Mouse (Mus musculus) fat pad, adult 2 months (tissue): ENCODE data around the gene Nudt17.
"Not testable (repeated sequence)": the region's sequence is repeated elsewhere in the genome, so short reads cannot be mapped to it uniquely, and the experiment has no call there.

ENCODE experiments used
- DNase-seq: peaks from one replicate; pipeline ENCODE4 v3.0.0-alpha.2; 2011; ENCODE audit warnings: low read depth, low spot score; ENCODE audit errors: extremely low read depth

Gene Nudt17

GRCm38 (mm10) chr3:96707903-96708683 is at the start of gene Nudt17:
Gene Nudt17 (minus strand): TSS chr3:96708562.
- DNase-seq = no peak

GRCm38 (mm10) chr3:96757691-96758090 is 49.3 kb upstream of the Nudt17 start:
- no peak for DNase-seq

DNA sequence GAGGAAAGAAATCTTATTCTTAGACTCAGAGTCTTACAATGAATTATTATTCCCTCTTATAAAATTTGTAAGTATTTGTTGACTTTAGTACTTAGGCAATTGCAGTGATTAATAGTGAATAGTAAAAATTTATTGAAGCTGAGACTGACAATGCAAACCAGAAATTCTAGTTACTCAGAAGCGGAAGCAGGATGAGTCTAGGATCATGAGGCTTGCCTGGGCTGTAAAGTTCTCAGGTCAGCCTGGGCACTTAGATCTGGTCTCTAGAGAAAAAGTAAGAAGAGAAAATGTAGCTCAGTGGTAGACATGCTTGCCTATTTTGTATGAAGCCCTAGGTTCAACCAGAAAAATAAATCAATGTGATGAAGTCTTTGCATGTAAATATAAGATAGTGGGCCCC is 47.6 kb upstream of the Nudt17 start:
- no peak for DNase-seq

DNA sequence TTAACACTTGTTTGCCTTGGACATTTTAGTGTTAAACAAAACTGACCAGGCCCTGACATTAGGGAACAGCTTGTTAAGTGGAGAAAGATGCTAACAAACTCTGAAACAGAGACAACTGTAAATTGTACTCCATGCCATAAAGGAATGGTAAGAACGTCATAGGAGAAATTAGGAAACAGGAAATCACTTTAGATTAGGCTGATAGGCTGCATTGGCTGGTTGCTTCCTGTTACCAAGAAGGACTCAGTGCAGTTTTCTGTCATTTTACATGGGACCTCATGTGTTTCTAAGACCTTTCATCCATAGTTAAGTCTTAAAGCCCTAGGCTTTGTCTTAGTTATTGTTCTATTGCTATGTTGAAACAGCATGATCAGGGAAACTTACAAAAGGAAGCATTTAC is 38.5 kb upstream of the Nudt17 start:
- no peak for DNase-seq

DNA sequence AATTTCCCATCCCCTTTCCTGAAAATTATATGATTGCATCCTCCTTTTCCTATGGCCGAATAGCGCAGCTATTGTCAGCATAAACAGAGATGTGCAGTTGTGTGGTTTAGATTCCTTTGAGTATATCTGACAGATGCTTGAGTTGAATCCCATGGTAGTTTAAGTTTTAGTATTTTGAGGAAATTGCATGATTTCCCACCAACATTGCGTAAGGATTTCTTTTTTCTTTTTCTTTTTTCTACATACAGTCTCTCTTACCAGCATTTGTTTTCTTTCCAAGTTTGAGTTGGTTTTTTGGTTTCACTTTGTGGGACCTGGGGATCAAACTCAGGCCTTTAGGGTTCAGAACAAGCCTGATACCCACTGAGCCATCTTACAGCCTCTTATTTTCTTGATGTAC is 36.0 kb upstream of the Nudt17 start:
- DNase-seq = no peak

GRCm38 (mm10) chr3:96740279-96740678 is 31.9 kb upstream of the Nudt17 start:
- DNase-seq = not testable (repeated sequence)

- DNase-seq = no peak
Measured at GRCm38 (mm10) chr3:96737995-96738394, 29.6 kb upstream of the Nudt17 start.

DNA sequence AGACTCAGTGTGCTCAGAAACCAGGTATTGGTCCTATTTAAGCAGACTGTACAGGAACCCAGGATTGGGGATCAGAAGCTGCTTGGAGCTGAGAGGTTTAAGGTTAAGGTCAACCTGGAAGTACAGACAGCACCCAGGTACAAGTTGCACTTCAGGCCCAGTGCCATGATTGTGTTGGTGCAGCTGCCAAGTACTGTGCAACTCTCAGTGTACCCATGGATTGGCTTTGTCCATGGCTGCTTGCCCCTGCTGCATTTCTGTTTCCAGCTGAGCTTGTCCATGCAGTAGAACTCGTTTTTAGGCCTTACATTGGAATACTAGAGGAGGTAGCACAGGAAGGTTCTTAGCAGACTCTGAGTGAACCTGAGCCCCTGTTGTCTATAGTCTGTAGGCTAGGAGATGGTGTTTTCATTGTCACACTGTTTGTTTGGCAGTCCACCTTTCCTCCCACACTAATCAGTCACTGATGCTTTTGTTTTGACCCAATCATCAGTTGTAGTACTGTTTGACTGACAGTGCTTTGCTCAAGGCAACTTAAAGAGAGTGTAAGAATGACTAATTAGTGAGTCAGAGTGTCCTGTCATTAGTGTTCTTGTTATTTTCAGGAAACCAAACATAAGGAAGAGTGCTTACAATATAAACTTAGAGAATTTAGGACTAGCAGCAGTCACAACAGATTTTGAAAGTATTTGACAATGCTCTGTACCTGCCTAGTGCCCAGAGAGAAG is 28.8 kb upstream of the Nudt17 start:
- peak; percentile 87 for DNase-seq

- no peak for DNase-seq
Measured at GRCm38 (mm10) chr3:96735200-96735599, 26.8 kb upstream of the Nudt17 start.

DNA sequence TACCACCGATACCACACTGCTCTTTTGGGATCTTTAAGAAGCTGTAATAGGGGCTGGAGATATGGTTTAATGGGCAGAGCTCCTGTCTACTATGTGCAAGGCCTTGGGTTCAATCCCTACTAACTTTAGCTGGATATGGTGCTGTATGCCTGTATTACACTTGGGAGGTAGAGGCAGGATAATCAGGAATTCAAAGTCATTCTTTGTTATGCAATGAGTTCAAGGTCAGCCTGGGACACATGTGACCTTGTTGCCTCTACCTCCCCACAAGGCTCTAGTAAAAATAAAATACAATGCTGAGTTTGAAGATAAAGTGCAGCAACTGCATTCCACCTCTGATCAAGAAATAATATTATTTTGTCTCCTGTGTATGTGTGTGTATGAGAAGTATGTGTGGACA is 25.6 kb upstream of the Nudt17 start:
- no peak for DNase-seq

- DNase-seq = no peak
Measured at GRCm38 (mm10) chr3:96730785-96731184, 22.4 kb upstream of the Nudt17 start.

DNA sequence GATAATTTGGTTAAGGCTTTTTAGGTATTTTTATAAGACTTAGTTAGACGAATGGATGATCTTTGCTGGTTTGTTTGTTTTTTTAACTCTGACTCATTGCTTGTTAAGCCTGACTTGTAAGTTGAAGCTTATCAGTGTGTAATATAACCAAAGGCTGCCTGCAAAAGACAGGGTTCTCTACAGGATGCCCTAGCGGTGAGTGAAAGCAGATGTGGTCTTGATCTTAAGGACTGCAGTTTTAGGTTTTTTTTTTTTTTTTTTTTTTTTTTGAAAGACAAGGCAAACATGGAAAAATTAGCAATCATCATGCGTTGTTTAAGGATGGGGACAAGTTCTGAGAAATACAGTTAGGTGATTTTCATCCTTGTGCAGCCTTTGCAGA is 21.0 kb upstream of the Nudt17 start:
- DNase-seq = no peak

- no peak for DNase-seq
Measured at GRCm38 (mm10) chr3:96728634-96729402, 20.5 kb upstream of the Nudt17 start.

GRCm38 (mm10) chr3:96727828-96728633 is 19.7 kb upstream of the Nudt17 start:
- DNase-seq = no peak

DNA sequence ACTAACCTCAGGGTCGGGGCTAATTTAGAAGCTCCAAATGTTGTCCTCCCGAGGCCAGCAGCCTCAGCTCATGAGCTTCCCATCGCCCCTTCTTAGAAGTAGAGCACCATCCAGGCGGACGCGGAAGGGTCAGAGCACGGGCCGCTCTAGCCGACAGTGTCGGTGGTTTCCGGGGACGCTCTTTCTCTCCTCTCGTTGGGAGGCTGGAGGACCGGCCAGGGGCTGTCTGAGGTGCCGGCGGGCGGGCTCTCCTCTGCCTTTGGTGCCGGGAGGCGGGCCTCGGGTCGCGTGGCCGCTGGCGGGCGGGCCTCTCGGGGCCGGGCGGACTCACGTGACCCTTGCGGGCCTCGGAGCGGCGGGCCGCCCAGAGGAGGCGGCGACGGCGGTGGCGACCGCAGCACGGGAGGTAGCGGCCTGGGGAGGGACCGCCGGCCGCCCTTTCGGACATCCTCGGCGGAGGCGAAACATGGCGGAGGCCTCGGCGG is 19.0 kb upstream of the Nudt17 start, which contains the start of the genes Polr3c and Rnf115:
Polr3c (minus strand) TSS at position 286 of the 485 bp plus-strand sequence.
Rnf115 (plus strand) TSS at position 322 of the 485 bp plus-strand sequence.
- no peak for DNase-seq

GRCm38 (mm10) chr3:96719173-96719572 is 10.8 kb upstream of the Nudt17 start:
- DNase-seq = no peak

DNA sequence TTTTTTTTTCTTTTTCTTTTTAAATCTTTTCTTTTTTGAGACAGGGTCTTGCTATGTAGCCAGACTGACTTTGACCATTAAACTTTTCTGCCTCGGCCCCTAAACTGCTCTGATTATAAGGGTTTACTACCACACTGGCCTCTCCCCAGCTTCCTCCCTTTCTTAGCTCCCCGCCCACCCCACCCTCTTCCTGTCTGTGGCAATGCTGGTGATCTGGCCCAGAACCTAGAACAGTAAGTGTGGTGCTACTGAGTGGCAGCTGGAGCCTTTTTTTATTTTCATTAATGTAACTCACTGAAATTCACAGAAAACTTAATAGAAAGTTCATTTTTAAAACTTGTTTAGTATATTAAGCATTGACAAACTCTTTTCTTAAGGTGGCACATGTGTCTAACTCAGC is 7.5 kb upstream of the Nudt17 start:
- DNase-seq = no peak

- DNase-seq = no peak
Measured at GRCm38 (mm10) chr3:96714286-96714685, 5.9 kb upstream of the Nudt17 start.

DNA sequence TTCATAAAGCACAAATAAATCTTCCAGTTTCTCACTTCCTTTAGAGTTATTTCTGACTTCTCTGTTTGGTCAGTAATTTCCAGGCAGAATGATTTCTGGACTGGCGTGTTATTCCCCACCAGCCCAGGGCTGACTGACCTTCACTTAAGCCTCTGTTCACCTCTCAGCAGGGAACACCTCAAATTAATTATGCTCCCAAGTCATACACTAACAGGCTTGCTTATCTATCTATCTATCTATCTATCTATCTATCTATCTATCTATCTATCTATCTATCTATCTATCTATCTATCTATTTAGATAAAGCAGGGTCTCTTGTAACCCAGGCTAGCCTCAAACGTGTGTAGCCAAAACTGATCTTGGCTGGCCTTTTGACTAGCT is 312 bp upstream of the Nudt17 start:
- DNase-seq = no peak

DNA sequence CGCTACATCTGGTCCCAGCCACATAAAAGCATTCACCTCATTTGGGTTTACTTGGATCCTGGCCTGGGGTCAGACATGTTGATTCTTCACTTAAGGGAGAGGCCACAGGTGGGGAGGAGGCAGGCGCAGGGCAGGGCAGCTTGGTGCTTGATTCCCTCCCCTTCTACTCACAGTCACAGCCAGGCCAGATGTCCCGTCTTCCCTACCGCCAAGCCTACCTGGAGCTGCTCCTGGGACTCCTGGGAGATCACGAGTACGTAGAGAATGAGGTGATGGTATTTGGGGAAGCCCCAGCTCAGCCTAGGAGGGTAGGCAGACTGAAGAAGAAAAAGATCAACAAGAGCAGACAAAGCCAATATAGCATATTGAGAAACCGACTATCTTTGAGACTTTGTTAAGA is 1.4 kb downstream of the Nudt17 start:
- DNase-seq = no peak

DNA sequence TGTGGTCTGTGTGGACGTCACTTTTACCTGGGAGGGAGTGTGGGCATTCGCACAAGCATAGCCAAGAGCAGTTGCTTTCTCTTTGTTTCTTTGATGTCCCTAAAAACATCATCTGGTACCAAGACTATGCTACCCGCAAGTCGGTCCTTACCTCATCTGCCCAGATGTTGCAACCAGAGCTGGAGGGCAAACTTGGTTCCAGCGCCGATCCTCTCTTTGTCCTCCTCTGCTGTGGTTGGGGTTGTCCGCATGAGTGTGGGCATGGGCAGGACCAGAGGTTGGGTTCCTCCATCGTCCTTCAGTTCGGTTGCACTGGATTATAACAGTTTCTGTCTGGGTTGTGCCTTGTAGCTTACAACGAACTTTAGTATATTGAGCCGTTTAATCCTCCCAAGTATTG is 2.1 kb downstream of the Nudt17 start:
- DNase-seq = no peak
